Mouse (Mus musculus) hindlimb bud, embryonic 11.5 days (tissue): ENCODE measurements at regions not wholly inside any gene's neighbourhood (a gene's known extent, or its start where the extent isn't known, plus 50 kb on each side); places are given as distances from the start of the nearest gene placed in this dataset.

ENCODE experiments used
- DNase-seq: peaks from one replicate; pipeline ENCODE4 v3.0.0-alpha.2; 2012; ENCODE audit warnings: low read depth, low spot score; ENCODE audit errors: extremely low spot score

- no peak for DNase-seq
These were observed 305.8 kb upstream of the Igfbp3 start for GRCm38 (mm10) chr11:7519556-7519955.

GRCm38 (mm10) chr11:7508861-7509260, 295.1 kb upstream of the Igfbp3 start:
- no peak for DNase-seq

GRCm38 (mm10) chr11:7506421-7506945, 292.8 kb upstream of the Igfbp3 start:
- no peak for DNase-seq

GRCm38 (mm10) chr11:7504651-7505321, 291.1 kb upstream of the Igfbp3 start:
- DNase-seq = no peak

- DNase-seq = no peak
These were observed 289.0 kb upstream of the Igfbp3 start for GRCm38 (mm10) chr11:7502679-7503078.

- no peak for DNase-seq
These were observed 288.3 kb upstream of the Igfbp3 start for GRCm38 (mm10) chr11:7502045-7502444.

GRCm38 (mm10) chr11:7497803-7498202, 284.1 kb upstream of the Igfbp3 start:
- DNase-seq = no peak

GRCm38 (mm10) chr11:7473832-7474545, 260.3 kb upstream of the Igfbp3 start:
- no peak for DNase-seq

GRCm38 (mm10) chr11:7465522-7465921, 251.8 kb upstream of the Igfbp3 start:
- DNase-seq = no peak

- no peak for DNase-seq
These were observed 248.4 kb upstream of the Igfbp3 start for GRCm38 (mm10) chr11:7461956-7462771.

GRCm38 (mm10) chr11:7451756-7452155, 238.0 kb upstream of the Igfbp3 start:
- DNase-seq = no peak

GRCm38 (mm10) chr11:7444494-7444893, 230.8 kb upstream of the Igfbp3 start:
- no peak for DNase-seq

- no peak for DNase-seq
These were observed 225.6 kb upstream of the Igfbp3 start for GRCm38 (mm10) chr11:7439276-7439675.

GRCm38 (mm10) chr11:7434591-7434990, 220.9 kb upstream of the Igfbp3 start:
- DNase-seq = no peak

GRCm38 (mm10) chr11:7427771-7428170, 214.0 kb upstream of the Igfbp3 start:
- no peak for DNase-seq

- no peak for DNase-seq
These were observed 211.5 kb upstream of the Igfbp3 start for GRCm38 (mm10) chr11:7425233-7425632.

- no peak for DNase-seq
These were observed 210.4 kb upstream of the Igfbp3 start for GRCm38 (mm10) chr11:7424082-7424471.

GRCm38 (mm10) chr11:7423276-7424081, 209.8 kb upstream of the Igfbp3 start:
- DNase-seq = no peak

- no peak for DNase-seq
These were observed 198.9 kb upstream of the Igfbp3 start for GRCm38 (mm10) chr11:7412631-7413030.

GRCm38 (mm10) chr11:7408992-7409391, 195.3 kb upstream of the Igfbp3 start:
- no peak for DNase-seq

GRCm38 (mm10) chr11:7404666-7405065, 190.9 kb upstream of the Igfbp3 start:
- no peak for DNase-seq
